8 mouse cellular contexts compared by ENCODE assay signal in the genomic region with DNA sequence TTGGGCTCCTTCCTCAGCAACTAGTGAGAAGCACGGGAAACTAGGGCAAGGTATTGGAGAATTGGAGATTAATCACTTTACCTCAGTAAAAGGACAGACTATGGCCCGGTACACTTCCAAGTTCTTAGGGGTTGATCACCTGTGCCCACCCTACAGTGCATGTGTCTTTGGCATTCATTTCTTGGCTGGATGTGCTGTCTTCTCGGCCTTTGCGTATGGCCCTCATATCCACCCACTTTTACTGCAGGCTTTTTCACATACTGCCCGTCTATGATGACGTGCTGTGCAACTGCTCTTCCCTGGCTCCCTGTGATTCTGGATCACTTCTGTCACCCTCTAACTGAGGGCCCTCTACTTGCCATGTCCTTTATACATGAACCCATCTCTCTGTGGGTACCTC. TPM values are rescaled to one million over a fixed set of nuclear protein-coding genes. Genes with fewer than 3 reads are reported as not detected.
DNase-seq lines count a peak whose midpoint lies in the region; ATAC-seq and TF ChIP-seq lines count a peak whose summit lies in the region.

No protein-coding gene starts in this region.

- ATAC-seq in lung, embryonic 14.5 days (ENCODE audit: insufficient read depth), result no peak
- ATAC-seq in intestine, embryonic 16.5 days, result no peak
- ATAC-seq in neural tube, embryonic 13.5 days (ENCODE audit: low read depth), result 0 out of 2 replicates have a peak, but pooled peaks have one; percentile 1

- peak; percentile 71 for DNase-seq in cerebellum, adult 11-12 months
- no peak for DNase-seq in cerebellum, postnatal 4 days (ENCODE audit: low spot score in 2 of 2)
- peak; percentile 8 for DNase-seq in lung, embryonic 14.5 days
- no peak for DNase-seq in lung, postnatal 14 days
- no peak for DNase-seq in urinary bladder, adult 18-20 months (ENCODE audit: low spot score in 2 of 2)
- DNase-seq in T-cell, adult 2 months (ENCODE audit: low spot score), result no peak

- no peak overlapping the region for H3K27ac ChIP-seq in lung, embryonic 14.5 days (ENCODE audit: low read depth)
- H3K27ac ChIP-seq in intestine, embryonic 16.5 days (ENCODE audit: low read length), result no peak overlapping the region
- H3K27ac ChIP-seq in neural tube, embryonic 13.5 days (replicated peaks), result no peak overlapping the region

- peaks cover 6% of the 10 kb centered on the region; the same call in 1 of the 2 replicates for H3K36me3 ChIP-seq in lung, embryonic 14.5 days (ENCODE audit: insufficient read depth)
- H3K36me3 ChIP-seq in intestine, embryonic 16.5 days (ENCODE audit: control insufficient read depth, insufficient read depth, low read length), result no peaks in the 10 kb centered on the region
- 0 out of 2 replicates have a peak, but pooled peaks cover 3% of the 10 kb centered on the region for H3K36me3 ChIP-seq in neural tube, embryonic 13.5 days

- H3K27me3 ChIP-seq in lung, embryonic 14.5 days (ENCODE audit: insufficient read depth, low read length), result no peaks in the 10 kb centered on the region
- no peaks in the 10 kb centered on the region for H3K27me3 ChIP-seq in intestine, embryonic 16.5 days (replicated peaks; ENCODE audit: control insufficient read depth, insufficient read depth, low read length)
- H3K27me3 ChIP-seq in neural tube, embryonic 13.5 days, result no peaks in the 10 kb centered on the region

- 84% methylated on average over 6 of the region's 6 CpGs for WGBS in lung, embryonic 14.5 days
- 82% methylated on average over 6 of the region's 6 CpGs for WGBS in intestine, embryonic 16.5 days
- 86% methylated on average over 6 of the region's 6 CpGs for WGBS in neural tube, embryonic 13.5 days

- peak overlapping the region; percentile 89 for H3K4me3 ChIP-seq in lung, embryonic 14.5 days (ENCODE audit: low read depth, low read length)
- H3K4me3 ChIP-seq in intestine, embryonic 16.5 days (ENCODE audit: low read length), result peak overlapping the region; percentile 100
- H3K4me3 ChIP-seq in neural tube, embryonic 13.5 days, result peak overlapping the region; percentile 99

- TF ChIP-seq CTCF in lung, embryonic 14.5 days (IDR thresholded peaks at IDR 0.05; ENCODE audit: low read depth), result no peak

- H3K9ac ChIP-seq in lung, embryonic 14.5 days, result no peak overlapping the region
- H3K9ac ChIP-seq in intestine, embryonic 16.5 days (ENCODE audit: low read depth, low read length), result 0 out of 2 replicates have a peak overlapping the region, but pooled peaks have one; percentile 54
- no peak overlapping the region for H3K9ac ChIP-seq in neural tube, embryonic 13.5 days

- H3K9me3 ChIP-seq in lung, embryonic 14.5 days (ENCODE audit: low read depth, low read length), result no peaks in the 10 kb centered on the region
- no peaks in the 10 kb centered on the region for H3K9me3 ChIP-seq in intestine, embryonic 16.5 days (ENCODE audit: control insufficient read depth, low read length)
- no peaks in the 10 kb centered on the region for H3K9me3 ChIP-seq in neural tube, embryonic 13.5 days

- H3K4me2 ChIP-seq in lung, embryonic 14.5 days, result peak overlapping the region; percentile 58
- H3K4me2 ChIP-seq in intestine, embryonic 16.5 days (ENCODE audit: low read depth, low read length), result no peak overlapping the region
- peak overlapping the region; percentile 51 for H3K4me2 ChIP-seq in neural tube, embryonic 13.5 days

- peaks cover 6% of the 10 kb centered on the region for H3K4me1 ChIP-seq in lung, embryonic 14.5 days (ENCODE audit: insufficient read depth)
- peaks cover 17% of the 10 kb centered on the region for H3K4me1 ChIP-seq in intestine, embryonic 16.5 days (ENCODE audit: control insufficient read depth, insufficient read depth, low read length)
- H3K4me1 ChIP-seq in neural tube, embryonic 13.5 days (replicated peaks), result peaks cover 22% of the 10 kb centered on the region

RNA-seq across cellular contexts. Expression of a gene that starts 1.0 kb away (rescaled TPM):
- 13.4 and 14.2 TPM in 2 replicates for polyA plus RNA-seq in lung, embryonic 14.5 days (2014; fragmentation: Nextera tagmentation; extraction: Ambion mirVana)
- polyA plus RNA-seq in intestine, embryonic 16.5 days (2015; fragmentation: Nextera tagmentation; extraction: Ambion mirVana), result 9.8 and 10.7 TPM in 2 replicates
- 16.6 and 17.7 TPM in 2 replicates for polyA plus RNA-seq in neural tube, embryonic 13.5 days (2015; fragmentation: Nextera tagmentation; extraction: Ambion mirVana)

RNA-seq across cellular contexts. Expression of a gene that starts 19.7 kb away (rescaled TPM):
- 287 and 288 TPM in 2 replicates for polyA plus RNA-seq in lung, embryonic 14.5 days (2014; fragmentation: Nextera tagmentation; extraction: Ambion mirVana)
- polyA plus RNA-seq in intestine, embryonic 16.5 days (2015; fragmentation: Nextera tagmentation; extraction: Ambion mirVana), result 75.5 and 76.0 TPM in 2 replicates
- polyA plus RNA-seq in neural tube, embryonic 13.5 days (2015; fragmentation: Nextera tagmentation; extraction: Ambion mirVana), result 186 and 218 TPM in 2 replicates

RNA-seq across cellular contexts. Expression of a gene that starts 32.9 kb away (rescaled TPM):
- 64.8 and 65.5 TPM in 2 replicates for polyA plus RNA-seq in lung, embryonic 14.5 days (2014; fragmentation: Nextera tagmentation; extraction: Ambion mirVana)
- 78.7 and 80.6 TPM in 2 replicates for polyA plus RNA-seq in intestine, embryonic 16.5 days (2015; fragmentation: Nextera tagmentation; extraction: Ambion mirVana)
- 69.5 and 73.0 TPM in 2 replicates for polyA plus RNA-seq in neural tube, embryonic 13.5 days (2015; fragmentation: Nextera tagmentation; extraction: Ambion mirVana)

RNA-seq across cellular contexts. Expression of a gene that starts 39.9 kb away (rescaled TPM):
- polyA plus RNA-seq in lung, embryonic 14.5 days (2014; fragmentation: Nextera tagmentation; extraction: Ambion mirVana), result 0.09 TPM in 2 replicates
- polyA plus RNA-seq in intestine, embryonic 16.5 days (2015; fragmentation: Nextera tagmentation; extraction: Ambion mirVana), result 0.36 and 0.37 TPM in 2 replicates
- polyA plus RNA-seq in neural tube, embryonic 13.5 days (2015; fragmentation: Nextera tagmentation; extraction: Ambion mirVana), result not detected in 2 replicates

RNA-seq across cellular contexts. Expression of a gene that starts 43.7 kb away (rescaled TPM):
- 44.0 and 50.5 TPM in 2 replicates for polyA plus RNA-seq in lung, embryonic 14.5 days (2014; fragmentation: Nextera tagmentation; extraction: Ambion mirVana)
- polyA plus RNA-seq in intestine, embryonic 16.5 days (2015; fragmentation: Nextera tagmentation; extraction: Ambion mirVana), result 37.2 and 39.8 TPM in 2 replicates
- polyA plus RNA-seq in neural tube, embryonic 13.5 days (2015; fragmentation: Nextera tagmentation; extraction: Ambion mirVana), result 36.2 and 41.4 TPM in 2 replicates

Comparison
In these comparisons a context has a peak if more than half of its experiments do, and no peak if none do; other contexts are left out.
1. DNase-seq: peak in cerebellum, adult 11-12 months (single experiment) and lung, embryonic 14.5 days (single experiment); none in cerebellum, postnatal 4 days (0 of 2), lung, postnatal 14 days (single experiment), urinary bladder, adult 18-20 months (0 of 2) and T-cell, adult 2 months (single experiment).
2. Peak in every context shown above with its lines, with median percentiles within 50 percentile points of each other: H3K4me3 ChIP-seq.